Mouse (Mus musculus) hindbrain, embryonic 13.5 days (tissue): ENCODE results near the gene Rnf111. TPM values are rescaled to one million over a fixed set of nuclear protein-coding genes. Genes with fewer than 3 reads are reported as not detected.
"Not testable (repeated sequence)": the region's sequence is repeated elsewhere in the genome, so short reads cannot be mapped to it uniquely, and the experiment has no call there.

Source experiments
- ATAC-seq: fragments of 200-750 bp; cut with Nextera tagmentation; 2 replicates; pipeline ENCODE4 v1.8.0; 2017; ENCODE audit warnings: moderate TSS enrichment; ENCODE audit not compliant: low FRiP score
- H3K27ac ChIP-seq: fragments of 300-500 bp; sonication (generic); 2 replicates; pipeline ENCODE4 v1.5.1; 2015; ENCODE audit warnings: inconsistent platforms, mild to moderate bottlenecking, moderate library complexity
- H3K27me3 ChIP-seq: fragments of 300-500 bp; sonication (generic); 2 replicates; pipeline ENCODE4 v1.6.1; 2015; ENCODE audit warnings: mild to moderate bottlenecking, inconsistent platforms
- H3K36me3 ChIP-seq: fragments of 300-500 bp; sonication (generic); 2 replicates; pipeline ENCODE4 v1.6.1; 2015; ENCODE audit warnings: mild to moderate bottlenecking, inconsistent platforms
- H3K4me1 ChIP-seq: fragments of 300-500 bp; sonication (generic); replicated peaks from 2 replicates; pipeline ENCODE4 v1.6.1; 2015; ENCODE audit warnings: inconsistent platforms
- H3K4me2 ChIP-seq: fragments of 300-500 bp; sonication (generic); 2 replicates; pipeline ENCODE4 v1.6.1; 2015; ENCODE audit warnings: inconsistent platforms, mild to moderate bottlenecking, moderate library complexity
- H3K4me3 ChIP-seq: fragments of 300-500 bp; sonication (generic); 2 replicates; pipeline ENCODE4 v1.5.1; 2015; ENCODE audit warnings: mild to moderate bottlenecking, inconsistent platforms
- H3K9ac ChIP-seq: fragments of 300-500 bp; sonication (generic); 2 replicates; pipeline ENCODE4 v1.6.1; 2015; ENCODE audit warnings: mild to moderate bottlenecking, inconsistent platforms
- H3K9me3 ChIP-seq: fragments of 300-500 bp; sonication (generic); 2 replicates; pipeline ENCODE4 v1.6.1; 2016; ENCODE audit warnings: inconsistent platforms
- WGBS: fragments of 180-500 bp; shearing (Covaris S2); methylation state at CpG from one replicate; pipeline ENCODE4 v1.1.7; 2015; 5-methylcytosine and 5-hydroxymethylcytosine counted together
- polyA plus RNA-seq: library from polyadenylated mRNA; unstranded; fragments of >200 nt; fragmentation: Nextera tagmentation; extraction: Ambion mirVana; gene quantifications from 2 replicates; pipeline ENCODE4 v1.2.1, GENCODE M21; 2015

Rnf111 gene
- polyA plus RNA-seq, 1 experiment from 2014 or later: 34.5 TPM

DNA sequence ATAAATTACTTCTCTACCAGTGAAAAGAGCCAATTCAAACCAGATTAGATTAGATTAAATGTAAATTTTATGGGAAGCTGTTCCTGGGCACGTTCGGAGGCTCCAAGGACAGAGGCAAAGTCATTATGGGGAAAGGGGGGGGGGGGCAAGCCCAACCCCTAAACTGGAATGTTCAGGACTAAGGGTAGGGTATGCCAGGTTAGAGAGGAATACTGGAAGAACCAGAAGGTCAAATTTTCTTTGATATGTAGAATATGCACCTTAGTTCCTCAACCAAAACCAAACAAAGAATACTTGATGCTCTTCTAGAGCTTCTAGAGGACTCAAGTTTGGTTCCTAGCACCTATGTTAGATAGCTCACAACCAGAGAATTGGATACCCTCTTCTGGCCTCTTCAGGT, 16.1 kb downstream of the Rnf111 start:
- WGBS: 52% methylated on average over 2 of the region's 2 CpGs
- H3K27me3 ChIP-seq: no peaks in the 10 kb centered on the region
- H3K27ac ChIP-seq: no peak overlapping the region
- peaks cover 2% of the 10 kb centered on the region; the same call in 1 of the 2 replicates for H3K4me1 ChIP-seq
- H3K4me3 ChIP-seq: no peak overlapping the region
- no peaks in the 10 kb centered on the region for H3K9me3 ChIP-seq
- no peak overlapping the region for H3K4me2 ChIP-seq
- H3K9ac ChIP-seq: no peak overlapping the region
- no peak for ATAC-seq
- peaks cover 8% of the 10 kb centered on the region for H3K36me3 ChIP-seq

DNA sequence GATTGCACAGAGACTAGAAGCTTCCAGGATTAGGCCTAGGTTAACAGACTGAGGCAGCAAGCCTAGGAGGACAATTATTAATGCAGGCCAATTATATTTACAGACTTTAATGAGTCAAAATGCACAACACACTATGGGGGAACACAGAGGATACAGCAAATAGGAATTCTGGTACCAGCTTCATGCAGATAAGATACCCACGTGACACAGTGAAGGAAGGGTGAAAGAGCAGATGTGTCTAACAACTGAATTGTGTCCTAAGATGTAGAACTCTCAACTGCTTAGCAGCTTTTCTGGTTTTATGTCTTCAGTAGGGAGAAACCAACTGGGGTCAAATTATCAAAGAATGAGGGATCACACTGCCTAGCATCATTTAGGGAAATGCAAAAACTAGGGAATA, 17.7 kb downstream of the Rnf111 start:
- peaks cover 2% of the 10 kb centered on the region; the same call in 1 of the 2 replicates for H3K4me1 ChIP-seq
- no peak overlapping the region for H3K9ac ChIP-seq
- no peak for ATAC-seq
- H3K4me2 ChIP-seq: no peak overlapping the region
- peaks cover 8% of the 10 kb centered on the region for H3K36me3 ChIP-seq
- no peak overlapping the region for H3K4me3 ChIP-seq
- H3K9me3 ChIP-seq: no peaks in the 10 kb centered on the region
- WGBS: 88% methylated on average over 1 of the region's 1 CpGs
- H3K27ac ChIP-seq: no peak overlapping the region
- H3K27me3 ChIP-seq: no peaks in the 10 kb centered on the region

- H3K27ac ChIP-seq: no peak overlapping the region
- peaks cover 2% of the 10 kb centered on the region; the same call in 1 of the 2 replicates for H3K4me1 ChIP-seq
- H3K27me3 ChIP-seq: no peaks in the 10 kb centered on the region
- no peaks in the 10 kb centered on the region for H3K9me3 ChIP-seq
- no peak overlapping the region for H3K4me2 ChIP-seq
- ATAC-seq: no peak
- WGBS: 93% methylated on average over 5 of the region's 5 CpGs
- peaks cover 4% of the 10 kb centered on the region; the same call in 1 of the 2 replicates for H3K36me3 ChIP-seq
- no peak overlapping the region for H3K4me3 ChIP-seq
- no peak overlapping the region for H3K9ac ChIP-seq
Measured at GRCm38 (mm10) chr9:70483495-70483894, 20.0 kb downstream of the Rnf111 start.

- no peaks in the 10 kb centered on the region for H3K9me3 ChIP-seq
- H3K4me3 ChIP-seq: no peak overlapping the region
- no peak overlapping the region for H3K4me2 ChIP-seq
- ATAC-seq: no peak
- H3K9ac ChIP-seq: no peak overlapping the region
- peaks cover 4% of the 10 kb centered on the region; the same call in 1 of the 2 replicates for H3K36me3 ChIP-seq
- H3K4me1 ChIP-seq: peaks cover 2% of the 10 kb centered on the region; the same call in 1 of the 2 replicates
- no peaks in the 10 kb centered on the region for H3K27me3 ChIP-seq
- H3K27ac ChIP-seq: no peak overlapping the region
Measured at GRCm38 (mm10) chr9:70481872-70482271, 21.7 kb downstream of the Rnf111 start.

- no peaks in the 10 kb centered on the region for H3K4me1 ChIP-seq
- no peak for ATAC-seq
- 82% methylated on average over 3 of the region's 3 CpGs for WGBS
- H3K36me3 ChIP-seq: peaks cover 35% of the 10 kb centered on the region
- no peak overlapping the region for H3K4me3 ChIP-seq
- no peaks in the 10 kb centered on the region for H3K9me3 ChIP-seq
- H3K4me2 ChIP-seq: no peak overlapping the region
- H3K27ac ChIP-seq: no peak overlapping the region
- H3K27me3 ChIP-seq: no peaks in the 10 kb centered on the region
- H3K9ac ChIP-seq: no peak overlapping the region
Measured at GRCm38 (mm10) chr9:70477229-70477628, 26.3 kb downstream of the Rnf111 start.

GRCm38 (mm10) chr9:70475777-70476270, 27.7 kb downstream of the Rnf111 start:
- Histone ChIP-seq H3K27ac (no peak overlapping the region), H3K9me3 (no peaks in the 10 kb centered on the region), H3K27me3 (no peaks in the 10 kb centered on the region), H3K4me2 (no peak overlapping the region), H3K4me1 (no peaks in the 10 kb centered on the region), H3K4me3 (no peak overlapping the region), H3K9ac (no peak overlapping the region), H3K36me3 (peaks cover 35% of the 10 kb centered on the region)
- no peak for ATAC-seq
- 96% methylated on average over 9 of the region's 9 CpGs for WGBS

DNA sequence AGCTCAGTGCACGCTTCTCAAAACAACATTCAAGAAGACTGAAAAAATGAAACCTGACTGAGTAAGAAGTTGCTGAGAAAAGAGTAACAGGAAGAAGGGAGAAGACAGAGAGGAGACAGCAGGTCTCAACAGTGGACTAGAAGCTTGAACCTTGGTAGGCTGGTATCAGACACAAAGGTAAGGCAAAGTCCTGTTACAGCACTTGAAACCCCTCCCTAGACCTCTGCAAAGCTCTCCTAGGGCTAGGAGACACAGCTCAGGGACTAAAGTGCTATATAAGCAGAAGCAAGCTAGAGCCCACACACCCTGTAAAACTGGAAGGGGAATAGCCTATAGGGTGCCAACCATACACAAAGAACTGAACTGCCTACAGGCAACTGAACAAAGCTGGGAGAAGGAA, 30.1 kb downstream of the Rnf111 start:
- Histone ChIP-seq H3K4me3 (no peak overlapping the region), H3K27me3 (no peaks in the 10 kb centered on the region), H3K36me3 (peaks cover 35% of the 10 kb centered on the region), H3K4me1 (no peaks in the 10 kb centered on the region), H3K27ac (no peak overlapping the region), H3K9ac (no peak overlapping the region), H3K9me3 (no peaks in the 10 kb centered on the region), H3K4me2 (no peak overlapping the region)
- ATAC-seq: no peak
- 97% methylated on average over 1 of the region's 1 CpGs for WGBS

DNA sequence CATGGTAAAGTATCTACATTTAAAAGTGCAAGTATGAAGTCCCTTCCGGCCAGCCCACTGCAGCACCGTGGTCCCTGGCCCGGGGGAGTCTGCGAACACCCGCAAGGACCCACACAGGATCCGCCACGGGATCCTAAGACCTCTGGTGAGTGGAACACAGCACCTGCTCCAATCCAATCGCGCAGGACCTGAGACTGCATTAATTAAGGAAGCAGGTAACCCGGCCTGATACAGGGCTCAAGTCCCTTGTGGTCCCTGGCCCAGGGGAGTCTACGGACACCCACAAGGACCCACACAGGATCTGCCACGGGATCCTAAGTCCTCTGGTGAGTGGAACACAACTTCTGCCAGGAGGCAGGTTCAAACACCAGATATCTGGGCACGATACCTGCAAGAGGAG, 40.4 kb downstream of the Rnf111 start:
- H3K27ac ChIP-seq, H3K4me3 ChIP-seq, ATAC-seq, H3K9ac ChIP-seq, H3K4me2 ChIP-seq, H3K27me3 ChIP-seq, H3K9me3 ChIP-seq, H3K4me1 ChIP-seq: not testable (repeated sequence)
- H3K36me3 ChIP-seq: peaks cover 21% of the 10 kb centered on the region
- WGBS: 96% methylated on average over 13 of the region's 13 CpGs

DNA sequence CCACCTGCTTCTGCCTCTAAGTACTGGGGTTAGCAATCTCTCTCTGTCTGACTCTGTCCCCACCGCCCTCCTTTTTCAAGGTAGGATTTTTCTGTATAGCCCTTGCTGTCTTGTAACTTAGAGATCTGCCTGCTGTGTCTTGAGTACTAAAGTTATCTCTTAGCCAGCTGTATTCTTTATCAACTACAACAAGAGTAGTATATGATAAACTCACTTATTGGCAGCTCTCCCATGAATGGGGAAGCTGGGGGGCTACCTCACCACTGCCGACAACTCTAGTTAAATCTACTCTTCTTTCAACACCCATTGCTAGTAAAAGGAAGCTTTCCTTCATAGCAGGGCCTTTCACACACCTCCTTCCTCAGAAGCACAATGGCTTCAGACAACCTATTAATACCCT, 51.2 kb downstream of the Rnf111 start:
- H3K9ac ChIP-seq: no peak overlapping the region
- ATAC-seq: no peak
- H3K4me2 ChIP-seq: no peak overlapping the region
- H3K4me3 ChIP-seq: no peak overlapping the region
- no peaks in the 10 kb centered on the region for H3K27me3 ChIP-seq
- no peaks in the 10 kb centered on the region for H3K9me3 ChIP-seq
- no peaks in the 10 kb centered on the region for H3K4me1 ChIP-seq
- H3K36me3 ChIP-seq: peaks cover 61% of the 10 kb centered on the region
- no peak overlapping the region for H3K27ac ChIP-seq
- WGBS: 94% methylated on average over 2 of the region's 2 CpGs

DNA sequence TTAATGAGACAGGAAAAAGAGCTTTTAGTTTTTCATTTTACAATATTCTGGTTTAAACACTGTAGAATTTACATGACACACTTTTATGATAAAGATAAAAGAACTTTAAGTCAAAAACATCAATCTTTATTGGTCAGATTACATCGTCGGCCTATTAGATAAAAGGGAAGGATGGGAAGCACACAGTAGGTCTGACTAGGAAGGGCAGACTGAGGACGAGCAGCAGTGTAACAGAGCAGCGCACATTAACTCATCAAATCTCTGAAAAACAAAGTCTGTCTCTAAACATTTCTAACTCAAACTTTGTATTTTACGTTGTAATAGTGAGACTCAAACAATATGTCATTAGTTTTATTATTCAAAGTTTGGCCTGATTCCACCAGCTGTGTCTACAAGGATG, 54.5 kb downstream of the Rnf111 start:
- WGBS: 96% methylated on average over 5 of the region's 5 CpGs

GRCm38 (mm10) chr9:70439959-70440358, 63.6 kb downstream of the Rnf111 start:
- no peak for ATAC-seq
- peaks cover 77% of the 10 kb centered on the region for H3K36me3 ChIP-seq
- no peak overlapping the region for H3K4me3 ChIP-seq
- no peaks in the 10 kb centered on the region for H3K9me3 ChIP-seq
- no peaks in the 10 kb centered on the region for H3K27me3 ChIP-seq
- no peak overlapping the region for H3K9ac ChIP-seq
- no peak overlapping the region for H3K4me2 ChIP-seq
- 96% methylated on average over 4 of the region's 4 CpGs for WGBS
- no peaks in the 10 kb centered on the region for H3K4me1 ChIP-seq
- H3K27ac ChIP-seq: no peak overlapping the region

More for the DNA sequence above, 54.5 kb downstream of the Rnf111 start:
- no peak for ATAC-seq
- H3K4me3 ChIP-seq: no peak overlapping the region
- H3K27me3 ChIP-seq: no peaks in the 10 kb centered on the region
- peaks cover 47% of the 10 kb centered on the region for H3K36me3 ChIP-seq
- H3K4me1 ChIP-seq: no peaks in the 10 kb centered on the region
- no peak overlapping the region for H3K27ac ChIP-seq
- no peak overlapping the region for H3K4me2 ChIP-seq
- no peak overlapping the region for H3K9ac ChIP-seq
- H3K9me3 ChIP-seq: no peaks in the 10 kb centered on the region

GRCm38 (mm10) chr9:70422661-70423060, 80.9 kb downstream of the Rnf111 start:
- no peak overlapping the region for H3K27ac ChIP-seq
- ATAC-seq: no peak
- peaks cover 44% of the 10 kb centered on the region for H3K36me3 ChIP-seq
- H3K4me2 ChIP-seq: no peak overlapping the region
- no peak overlapping the region for H3K4me3 ChIP-seq
- no peaks in the 10 kb centered on the region for H3K9me3 ChIP-seq
- H3K27me3 ChIP-seq: no peaks in the 10 kb centered on the region
- 95% methylated on average over 2 of the region's 2 CpGs for WGBS
- H3K9ac ChIP-seq: no peak overlapping the region
- H3K4me1 ChIP-seq: peaks cover 15% of the 10 kb centered on the region

GRCm38 (mm10) chr9:70421257-70422056, 82.1 kb downstream of the Rnf111 start, which contains the start of gene Ccnb2:
Gene Ccnb2, minus strand, starts transcription at chr9:70421547.
- no peaks in the 10 kb centered on the region for H3K9me3 ChIP-seq
- H3K4me2 ChIP-seq: peak within 1 kb of the TSS; percentile 95
- H3K27ac ChIP-seq: no peak within 1 kb of the TSS
- 3% methylated on average over 45 of the region's 45 CpGs for WGBS
- H3K27me3 ChIP-seq: no peaks in the 10 kb centered on the region
- H3K9ac ChIP-seq: peak within 1 kb of the TSS; percentile 65
- peak; percentile 96 for ATAC-seq
- H3K4me1 ChIP-seq: peaks cover 15% of the 10 kb centered on the region
- H3K4me3 ChIP-seq: peak within 1 kb of the TSS; percentile 51
- H3K36me3 ChIP-seq: peaks cover 34% of the 10 kb centered on the region
